Mouse (Mus musculus) brain, embryonic 14.5 days (tissue): ENCODE results near the gene 2210011C24Rik.

Experiments used
- CTCF ChIP-seq: fragments of 200-500 bp; IDR thresholded peaks from 2 replicates; pipeline ENCODE4 v1.5.1; 2012; ENCODE audit warnings: inconsistent platforms, mild to moderate bottlenecking, moderate library complexity, borderline replicate concordance; ENCODE audit not compliant: insufficient read depth, insufficient read length; ENCODE audit errors: extremely low read depth
- POLR2A ChIP-seq: fragments of 200-500 bp; IDR thresholded peaks from 2 replicates; pipeline ENCODE4 v1.6.1; 2012; ENCODE audit warnings: mild to moderate bottlenecking, inconsistent platforms, borderline replicate concordance; ENCODE audit not compliant: poor library complexity, insufficient read depth, insufficient read length, severe bottlenecking; ENCODE audit errors: extremely low read depth

- no peak for TF ChIP-seq CTCF
- TF ChIP-seq POLR2A = no peak
Measured at GRCm38 (mm10) chr8:83995973-83996372, 16.0 kb downstream of the 2210011C24Rik start.
